Comparison of ENCODE assay signal across 17 mouse cellular contexts in genomic region chr17:5287641-5288040, GRCm38 (mm10).
DNase-seq lines count a peak whose midpoint lies in the region; ATAC-seq lines count a peak whose summit lies in the region.
"Had no signal": no experiment of that assay in that cellular context is flagged by ENCODE, and none has a peak within 500 bp of the region (broad histone marks: within the 10 kb centered on the region; RNA-seq: fewer than 3 reads in every experiment).

No protein-coding gene starts in this region.

- no peak overlapping the region for H3K4me3 ChIP-seq in kidney, embryonic 16.5 days (ENCODE audit: low read length)

- peaks cover 3% of the 10 kb centered on the region; the same call in 1 of the 2 replicates for H3K4me1 ChIP-seq in kidney, embryonic 16.5 days (ENCODE audit: insufficient read depth, low read length)

- H3K27me3 ChIP-seq in kidney, embryonic 16.5 days (ENCODE audit: insufficient read depth, low read length): no peaks in the 10 kb centered on the region
- H3K27me3 ChIP-seq: Patski had no signal

- H3K27ac ChIP-seq in kidney, embryonic 16.5 days (ENCODE audit: low read length): no peak overlapping the region

- H3K9me3 ChIP-seq in kidney, embryonic 16.5 days (ENCODE audit: low read length): no peaks in the 10 kb centered on the region

- no peak for DNase-seq in frontal cortex, postnatal 14 days (ENCODE audit: low spot score in 2 of 2)
- DNase-seq in kidney, postnatal 36 days: no peak
- DNase-seq in right cerebral cortex, adult 2 months (ENCODE audit: low spot score in 2 of 2): peak; percentile 34 to 56
- DNase-seq in right cerebral cortex, postnatal 4 days: no peak
- DNase-seq in telencephalon, adult 2 months (ENCODE audit: low read depth, low spot score): peak; percentile 73
- no peak for DNase-seq in left cerebral cortex, adult 8-10 months (ENCODE audit: low spot score in 2 of 2)
- DNase-seq: B cell, adult 2 months; cerebellum, adult 18-20 months; gastrocnemius, postnatal 25 days; heart, postnatal 4 days; kidney, adult 8-10 months; liver; lung, adult 2 months had no signal

- H3K9ac ChIP-seq in kidney, embryonic 16.5 days (replicated peaks; ENCODE audit: low read length): 0 out of 2 replicates have a peak overlapping the region, but pooled peaks have one; percentile 1

- no peak overlapping the region for H3K4me2 ChIP-seq in kidney, embryonic 16.5 days (replicated peaks; ENCODE audit: low read depth, low read length)
- H3K4me2 ChIP-seq: heart, embryonic 11.5 days had no signal

- ATAC-seq in frontal cortex, adult (ENCODE audit: low TSS enrichment): peak; percentile 36
- ATAC-seq in kidney, embryonic 16.5 days (ENCODE audit: low FRiP score, low TSS enrichment): no peak
- ATAC-seq: Patski had no signal

- 58% methylated on average over 9 of the region's 9 CpGs for WGBS in kidney, embryonic 16.5 days

- peaks cover 12% of the 10 kb centered on the region for H3K36me3 ChIP-seq in kidney, embryonic 16.5 days (ENCODE audit: insufficient read depth, low read length)

Comparison
In these comparisons a context has a peak if more than half of its experiments do, and no peak if none do; other contexts are left out.
1. DNase-seq: peak in right cerebral cortex, adult 2 months (2 of 2) and telencephalon, adult 2 months (single experiment); none in frontal cortex, postnatal 14 days (0 of 2), kidney, postnatal 36 days (0 of 2), right cerebral cortex, postnatal 4 days (single experiment) and left cerebral cortex, adult 8-10 months (0 of 2).